Mouse (Mus musculus) erythroblast, embryonic 14.5 days (primary cell): Measurements from ENCODE around the gene Trim2.

Experiments used
- GATA1 ChIP-seq: IDR thresholded peaks from 2 replicates; pipeline ENCODE4 v1.6.1; 2012; ENCODE audit warnings: low read length, inconsistent platforms, mixed read lengths
- TAL1 ChIP-seq: IDR thresholded peaks from 3 replicates; pipeline ENCODE4 v1.6.1; 2012; ENCODE audit warnings: low read length, inconsistent platforms, mixed read lengths

DNA sequence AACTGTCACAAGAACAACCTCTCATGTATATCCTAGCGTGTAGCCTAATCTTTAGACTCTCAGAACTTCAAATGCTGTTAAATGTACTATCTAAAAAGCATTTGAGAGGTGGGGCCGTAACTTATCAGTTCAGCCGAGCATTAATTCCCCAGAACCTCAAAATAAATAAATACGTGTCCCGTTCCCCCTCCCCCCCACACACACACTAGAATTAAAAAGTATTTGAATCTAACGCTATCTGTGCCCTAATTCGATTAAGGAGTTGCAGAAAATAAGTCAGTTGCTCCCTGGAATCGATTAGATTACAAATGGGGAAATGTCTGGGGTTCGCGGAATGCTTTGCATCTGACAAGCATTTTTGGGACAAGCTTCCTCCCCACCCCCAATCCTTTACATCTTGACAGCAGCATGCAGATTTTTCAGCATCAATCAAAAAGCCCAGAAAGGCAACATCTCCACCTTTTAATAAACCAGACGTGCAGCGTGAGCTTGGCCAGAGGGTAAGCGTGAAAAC, 48.1 kb downstream of the Trim2 start:
- TF ChIP-seq TAL1 (no peak), GATA1 (no peak)
